Mouse (Mus musculus) adrenal gland, postnatal 25 days (tissue): ENCODE data around the gene Olfr1555-ps1. TPM values are rescaled to one million over a fixed set of nuclear protein-coding genes. Genes with fewer than 3 reads are reported as not detected.
"Not testable (repeated sequence)": the region's sequence is repeated elsewhere in the genome, so short reads cannot be mapped to it uniquely, and the experiment has no call there.

ENCODE experiments used
- DNase-seq: peaks from one replicate; pipeline ENCODE4 v3.0.0; 2021; ENCODE audit warnings: mixed read lengths
- long read RNA-seq: library from polyadenylated mRNA; stranded (forward); transcript quantifications from one replicate; pipeline ENCODE4 v2.0.0, GENCODE M21; 2021
- total RNA-seq: library from RNA; stranded (reverse); gene quantifications from 2 replicates; pipeline ENCODE4 v1.2.3, GENCODE M21; 2021

Gene Olfr1555-ps1
- not detected in 2 replicates for total RNA-seq
- long read RNA-seq: 0 reads

DNA sequence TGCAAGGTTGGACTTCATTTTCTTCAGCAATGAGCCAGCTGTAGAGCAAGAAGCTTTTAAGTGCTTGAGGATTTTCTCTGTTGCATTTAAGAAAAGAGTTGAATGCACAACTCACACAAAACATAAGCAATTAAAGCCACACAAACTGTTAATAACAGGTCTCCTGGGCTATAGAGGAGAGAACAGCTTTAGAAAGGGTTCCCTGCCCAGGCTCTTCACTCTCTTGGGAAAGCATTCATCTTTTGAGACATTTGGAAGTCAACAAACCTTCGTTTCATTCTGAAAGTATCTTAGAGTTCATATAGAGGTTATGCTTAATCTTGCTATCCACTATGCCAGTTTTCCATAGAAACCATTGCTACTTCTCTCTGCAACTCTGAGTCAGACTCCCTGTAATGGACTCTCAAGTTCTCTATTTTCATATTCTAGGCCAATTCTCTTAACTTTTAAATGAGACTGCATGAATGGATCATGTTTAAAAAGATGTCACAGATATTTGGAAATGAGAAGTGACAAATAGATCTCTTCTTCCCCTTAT is at the start of gene Olfr1555-ps1:
Gene Olfr1555-ps1, minus strand, starts transcription at position 51 of the 538 bp plus-strand sequence.
- not testable (repeated sequence) for DNase-seq

DNA sequence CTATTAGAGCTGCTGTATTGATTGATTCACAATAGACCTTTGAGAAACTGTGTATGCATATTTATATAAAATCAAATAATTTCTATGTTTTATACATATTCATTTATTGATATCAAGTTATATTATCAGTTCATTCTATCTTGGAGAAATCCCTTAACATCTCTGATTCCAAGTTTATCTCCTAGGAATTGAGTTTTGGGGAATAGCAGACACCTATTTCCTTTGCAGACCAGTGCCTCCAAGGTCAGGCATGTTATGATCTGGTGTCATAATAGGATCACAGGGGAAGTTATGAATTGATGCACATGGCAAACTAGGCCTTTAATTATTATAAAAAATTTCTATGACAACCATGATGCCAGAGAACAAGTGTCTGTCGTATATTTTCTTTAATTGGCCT is 30.4 kb upstream of the Olfr1555-ps1 start, which contains the start of gene Olfr1431:
Gene Olfr1431, plus strand, starts transcription at position 301 of the 400 bp plus-strand sequence.
- no peak for DNase-seq

DNA sequence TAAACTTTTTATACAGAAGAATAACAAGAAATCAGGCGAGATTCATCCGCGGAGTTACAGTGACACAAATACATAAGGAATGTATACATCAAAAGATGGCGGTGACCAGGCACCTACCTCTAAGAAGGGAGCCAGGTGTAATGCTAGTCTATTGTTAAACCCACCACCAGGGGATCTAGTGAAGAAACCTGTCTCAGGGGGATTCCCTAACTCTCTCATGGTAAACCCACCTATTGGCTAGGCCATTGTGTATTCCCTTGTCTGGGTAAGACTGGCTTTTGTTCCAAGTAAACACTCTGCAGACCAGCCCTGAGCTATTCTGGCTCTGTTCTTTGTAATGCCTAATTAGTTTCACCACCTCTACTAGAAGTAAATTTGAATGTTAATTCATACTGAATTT is 29.2 kb upstream of the Olfr1555-ps1 start:
- not testable (repeated sequence) for DNase-seq

DNA sequence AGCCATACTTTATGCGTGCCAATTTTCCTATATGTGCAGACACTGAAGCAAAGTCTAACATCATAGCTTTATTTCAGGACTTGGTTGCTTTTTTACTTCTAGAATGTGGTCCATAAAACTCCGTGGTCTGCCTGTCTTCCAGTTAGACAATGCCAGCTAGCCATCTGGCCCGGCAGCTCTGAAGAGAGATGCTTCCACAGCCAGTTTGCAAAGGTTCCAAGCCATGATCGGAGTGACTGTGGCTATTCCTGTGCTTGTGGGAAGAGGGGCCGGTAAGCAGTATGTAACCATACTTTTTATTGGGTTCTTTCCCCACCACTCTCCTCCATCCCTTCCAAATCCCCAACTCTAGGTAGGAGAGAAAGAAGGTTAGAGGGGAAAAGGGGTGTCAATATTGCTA is 5.5 kb upstream of the Olfr1555-ps1 start:
- not testable (repeated sequence) for DNase-seq

DNA sequence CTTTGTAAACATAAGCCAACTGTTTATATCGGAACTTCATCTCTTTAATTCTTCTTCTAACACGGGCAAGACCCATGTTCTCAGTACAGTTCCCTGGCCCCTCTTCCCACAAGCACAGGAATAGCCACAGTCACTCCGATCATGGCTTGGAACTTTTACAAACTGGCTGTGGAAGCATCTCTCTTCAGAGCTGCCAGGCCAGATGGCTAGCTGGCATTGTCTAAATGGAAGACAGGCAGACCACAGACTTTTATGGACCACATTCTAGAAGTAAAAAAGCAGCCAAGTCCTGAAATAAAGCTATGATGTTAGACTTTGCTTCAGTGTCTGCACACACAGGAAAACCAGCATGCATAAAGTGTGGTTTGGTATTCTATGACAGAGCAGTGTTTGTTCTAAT is 24.5 kb downstream of the Olfr1555-ps1 start:
- DNase-seq: no peak

DNA sequence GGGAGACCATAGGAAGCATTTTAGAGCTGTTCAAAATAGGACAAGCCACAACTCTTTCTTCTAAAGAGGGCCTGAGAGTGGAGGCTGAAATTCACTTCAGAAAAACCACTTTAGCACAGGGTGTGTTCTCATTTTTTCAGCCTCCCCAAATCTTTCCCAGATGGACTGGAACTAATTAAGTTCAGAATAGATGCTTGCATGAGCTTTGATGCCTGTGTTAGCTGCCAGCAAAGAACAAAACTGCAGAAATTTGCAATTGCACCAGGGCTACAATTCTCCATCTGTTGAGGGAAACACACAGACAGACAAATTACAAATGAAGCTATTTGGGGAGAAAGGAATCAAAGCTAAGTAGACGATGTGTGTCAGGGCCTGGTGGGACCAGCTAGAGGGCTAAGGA is 26.6 kb downstream of the Olfr1555-ps1 start:
- DNase-seq: no peak

DNA sequence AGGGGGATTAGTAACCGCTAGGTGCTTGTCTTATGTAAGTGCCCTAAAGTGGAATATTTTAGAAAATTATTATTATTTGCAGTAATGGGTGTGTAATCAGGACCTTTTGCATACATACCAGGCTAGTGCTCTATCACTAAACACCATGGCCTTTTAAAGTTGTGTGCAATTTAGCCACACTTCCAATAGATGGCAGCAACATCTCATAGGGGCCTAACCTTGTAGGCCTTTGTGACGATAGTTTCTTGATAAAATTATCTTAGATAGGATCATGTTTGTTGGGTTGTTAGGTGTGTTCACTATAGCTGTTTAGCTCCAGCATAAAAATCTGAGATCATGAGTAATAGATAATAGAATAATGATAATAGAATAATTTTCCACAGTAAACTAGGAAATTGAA is 35.6 kb downstream of the Olfr1555-ps1 start:
- DNase-seq: no peak

DNA sequence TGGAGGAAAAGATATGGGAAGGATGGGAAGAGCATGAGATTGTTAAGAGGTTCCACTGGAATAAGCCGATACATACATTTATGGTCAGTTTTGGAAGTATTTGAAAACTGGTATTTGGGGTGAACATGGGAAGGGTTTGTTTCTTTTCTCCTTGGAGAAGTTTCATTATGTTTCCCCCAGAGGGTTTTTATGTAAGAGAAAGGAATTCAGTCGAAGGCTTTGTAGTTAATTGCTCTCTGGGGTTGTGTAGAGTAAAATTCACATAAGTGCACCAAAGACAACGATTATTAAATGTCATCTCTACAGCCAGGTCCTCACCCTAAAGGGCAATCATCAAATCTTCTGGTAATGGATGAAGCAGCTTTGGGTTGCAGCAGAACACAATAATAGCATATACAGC is 46.8 kb downstream of the Olfr1555-ps1 start, which contains the start of gene Olfr76:
Gene Olfr76, minus strand, starts transcription at position 101 of the 400 bp plus-strand sequence.
- DNase-seq: no peak

DNA sequence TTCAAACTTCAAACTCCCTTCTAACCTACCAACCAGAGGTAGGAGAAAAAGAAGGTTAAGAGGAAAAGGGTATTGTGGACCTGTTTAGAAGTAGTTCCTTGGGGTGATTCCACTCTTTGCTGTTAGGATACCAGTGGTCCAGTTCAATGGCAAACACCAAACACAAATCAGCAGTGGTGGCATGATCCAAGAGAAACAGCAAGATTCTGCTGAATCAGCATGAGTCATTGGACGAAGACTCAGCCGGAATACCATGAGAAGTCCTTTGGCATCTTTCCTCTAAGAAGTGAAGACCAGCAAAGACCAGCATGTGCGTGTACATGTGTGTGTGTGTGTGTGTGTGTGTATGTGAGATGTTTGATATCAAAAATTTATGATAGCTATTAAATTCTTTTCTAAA is 53.4 kb downstream of the Olfr1555-ps1 start:
- no peak for DNase-seq

DNA sequence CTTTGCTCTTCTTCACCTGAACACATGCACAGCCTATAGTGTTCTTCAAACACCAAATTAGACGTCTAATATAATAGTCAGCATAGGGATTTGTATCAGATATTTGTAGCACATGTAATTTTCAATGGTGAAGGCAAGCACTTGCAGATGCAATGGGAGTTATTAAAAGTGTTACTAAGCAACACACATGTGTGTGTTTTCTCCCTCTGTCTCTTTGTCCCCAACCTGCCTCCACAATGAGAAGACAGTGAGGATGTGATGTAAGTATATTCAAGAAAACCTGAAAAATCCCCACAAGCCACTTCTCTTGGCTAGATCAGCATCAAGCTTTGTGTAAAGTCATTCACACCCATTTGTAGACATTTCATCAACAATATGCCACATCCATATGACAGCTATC is 54.1 kb downstream of the Olfr1555-ps1 start, which contains the start of gene Olfr1428:
Gene Olfr1428, minus strand, starts transcription at position 101 of the 400 bp plus-strand sequence.
- DNase-seq: no peak

Other genes starting within 250 kb of the Olfr1555-ps1 start
- gene Osbp, start 204.2 kb downstream of the Olfr1555-ps1 start, total RNA-seq: 91.9 and 111 TPM in 2 replicates
- gene Olfr1423, start 128.8 kb downstream of the Olfr1555-ps1 start, total RNA-seq: not detected in 2 replicates
- gene Olfr1424, start 107.4 kb downstream of the Olfr1555-ps1 start, total RNA-seq: not detected in 2 replicates
- not detected in 2 replicates for gene Olfr1425, start 92.4 kb downstream of the Olfr1555-ps1 start, total RNA-seq
- gene Olfr1426, start 78.1 kb downstream of the Olfr1555-ps1 start, total RNA-seq: not detected in 2 replicates
- not detected in 2 replicates for gene Olfr1427, start 66.8 kb downstream of the Olfr1555-ps1 start, total RNA-seq
- not detected in 2 replicates for gene Olfr1428, start 54.2 kb downstream of the Olfr1555-ps1 start, total RNA-seq
- gene Olfr76, start 46.9 kb downstream of the Olfr1555-ps1 start, total RNA-seq: not detected in 2 replicates
- gene Olfr1431, start 30.5 kb upstream of the Olfr1555-ps1 start, total RNA-seq: not detected in 2 replicates
- not detected in 2 replicates for gene Olfr1432, start 62.5 kb upstream of the Olfr1555-ps1 start, total RNA-seq
- gene Olfr262, start 71.5 kb upstream of the Olfr1555-ps1 start, total RNA-seq: not detected in 2 replicates
- gene Olfr235, start 90.9 kb upstream of the Olfr1555-ps1 start, total RNA-seq: not detected in 2 replicates
- gene Olfr1434, start 109.7 kb upstream of the Olfr1555-ps1 start, total RNA-seq: not detected in 2 replicates
- gene Olfr1436, start 129.0 kb upstream of the Olfr1555-ps1 start, total RNA-seq: not detected in 2 replicates
- gene Olfr1437, start 155.0 kb upstream of the Olfr1555-ps1 start, total RNA-seq: not detected in 2 replicates
- not detected in 2 replicates for gene Olfr1438-ps1, start 165.8 kb upstream of the Olfr1555-ps1 start, total RNA-seq
- gene Olfr1440, start 217.2 kb upstream of the Olfr1555-ps1 start, total RNA-seq: not detected in 2 replicates
- not detected in 2 replicates for gene Olfr1441, start 247.3 kb upstream of the Olfr1555-ps1 start, total RNA-seq